Mouse (Mus musculus): ENCODE measurements around the gene Nr2e3. TPM values are rescaled to one million over a fixed set of nuclear protein-coding genes. Genes with fewer than 3 reads are reported as not detected.

Nr2e3 gene
- total RNA-seq, 2 experiments from 2014 or later = not detected

Other genes starting within 250 kb of the Nr2e3 start
- gene Senp8, start 209.9 kb downstream of the Nr2e3 start, total RNA-seq (2014; fragmentation: Nextera tagmentation) = 2.3 and 3.8 TPM in 2 replicates
- 4.5 and 5.5 TPM in 2 replicates for gene Senp8, start 209.9 kb downstream of the Nr2e3 start, total RNA-seq (2017)
- 6.8 and 11.2 TPM in 2 replicates for gene Myo9a, start 209.8 kb downstream of the Nr2e3 start, total RNA-seq (2014; fragmentation: Nextera tagmentation)
- 19.4 and 26.4 TPM in 2 replicates for gene Myo9a, start 209.8 kb downstream of the Nr2e3 start, total RNA-seq (2017)